Mouse (Mus musculus): ENCODE data around the gene Lims1. TPM values are rescaled to one million over a fixed set of nuclear protein-coding genes. Genes with fewer than 3 reads are reported as not detected.

Lims1 gene
- polyA plus RNA-seq (2012; rRNA removed) = 21.2 and 23.3 TPM in 2 replicates

DNA sequence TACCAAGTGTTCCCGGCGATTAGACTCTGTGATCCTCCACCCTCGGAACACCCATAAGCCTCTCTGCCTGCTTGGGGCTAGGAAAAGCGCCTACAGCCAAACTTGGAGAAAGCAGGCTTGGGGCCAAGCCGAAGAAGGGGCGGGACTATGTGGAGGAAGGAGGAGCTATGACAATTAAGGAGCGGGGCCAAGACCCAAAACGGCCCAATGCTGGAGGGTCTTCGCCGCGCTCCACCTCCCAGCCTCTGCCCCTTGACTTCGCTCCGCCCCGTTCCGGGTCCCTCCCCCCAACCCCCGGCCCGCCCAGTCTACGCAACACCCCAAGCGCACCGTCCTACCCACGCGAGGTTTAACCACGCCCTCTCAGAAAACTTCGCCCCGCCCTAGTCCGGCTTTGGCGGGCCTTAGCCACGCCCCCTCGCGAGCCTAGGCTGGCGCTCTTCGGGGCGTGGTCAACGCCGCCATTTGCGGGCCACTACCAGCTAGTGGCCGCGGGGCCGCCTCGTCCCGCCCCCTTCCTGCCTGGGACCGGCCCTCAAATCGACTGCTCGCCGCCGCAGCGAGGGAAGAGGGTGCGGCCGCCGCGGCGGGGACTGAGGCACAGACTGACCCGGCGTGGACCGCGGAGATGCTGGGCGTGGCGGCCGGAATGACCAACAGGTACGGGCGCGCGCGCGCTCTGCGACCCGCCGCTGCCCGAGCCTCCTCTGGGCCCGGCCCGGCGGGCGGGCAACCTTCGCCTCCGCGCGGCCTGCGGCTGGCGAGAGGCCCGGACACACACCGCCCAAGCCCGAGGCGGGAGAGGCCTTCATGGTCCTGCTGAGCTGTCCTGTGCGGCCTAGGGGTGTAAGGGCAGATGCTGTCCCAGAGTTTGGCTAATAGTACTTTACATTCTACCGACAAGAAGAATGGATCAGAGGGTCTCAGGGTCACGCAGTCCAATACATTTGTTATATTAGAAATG lies at the start of gene Lims1:
Gene Lims1 (plus strand): TSS at position 439 of the 964 bp plus-strand sequence.

DNA sequence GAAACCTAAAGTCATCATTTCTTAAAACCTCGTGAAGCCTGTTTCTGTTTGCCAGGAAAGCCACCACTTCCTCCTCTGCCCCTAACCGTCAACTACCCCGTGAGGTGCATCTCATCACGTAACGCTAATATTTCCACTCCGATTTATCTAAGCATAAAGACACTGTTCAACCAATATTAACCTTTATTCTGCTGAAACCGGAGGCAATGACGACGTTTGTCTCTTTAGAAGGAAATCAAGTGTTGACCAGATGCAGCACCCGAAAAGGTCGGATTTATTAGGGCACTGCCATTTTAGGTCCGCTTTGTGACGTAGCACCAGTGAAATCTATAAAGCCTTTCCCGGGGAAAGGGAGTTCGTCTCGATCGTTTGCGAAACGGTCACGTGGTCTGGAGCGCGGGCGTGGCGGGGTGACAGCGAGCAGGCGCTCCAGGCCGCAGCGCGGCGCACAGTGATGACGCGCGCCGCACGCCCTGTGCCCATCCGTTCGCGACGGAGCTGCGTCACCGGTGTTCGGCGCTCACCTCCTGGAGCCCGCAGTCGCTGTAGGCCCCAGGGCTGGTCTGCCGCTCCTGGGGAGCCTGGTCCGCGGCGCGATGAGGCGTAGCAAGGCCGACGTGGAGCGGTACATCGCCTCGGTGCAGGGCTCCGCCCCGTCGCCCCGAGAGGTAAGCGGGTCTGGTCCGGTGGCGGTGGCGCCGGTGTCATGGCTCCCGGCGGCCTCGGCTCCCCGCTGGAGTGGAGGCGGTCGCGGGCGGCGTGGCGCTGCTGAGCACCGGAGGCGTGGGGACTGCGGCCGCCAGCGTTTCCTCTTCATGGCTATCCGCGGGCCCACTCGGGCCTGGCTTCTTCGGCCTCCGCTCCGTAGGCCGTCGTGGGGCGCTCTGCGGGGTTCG lies 123.4 kb downstream of the Lims1 start, which contains the start of gene Ranbp2:
Gene Ranbp2 (plus strand): TSS at position 537 of the 896 bp plus-strand sequence.

Other genes with a start within 250 kb of the Lims1 start
- gene AW822073, start 98.5 kb upstream of the Lims1 start, polyA plus RNA-seq (2012; rRNA removed) = not detected in 2 replicates
- gene Duxf3, start 90.8 kb upstream of the Lims1 start, polyA plus RNA-seq (2012; rRNA removed) = not detected in 2 replicates
- gene Gm4981, start 86.8 kb upstream of the Lims1 start, polyA plus RNA-seq (2012; rRNA removed) = 0.04 TPM in 2 replicates
- 48.4 and 52.9 TPM in 2 replicates for gene Gcc2, start 68.0 kb upstream of the Lims1 start, polyA plus RNA-seq (2012; rRNA removed)
- 11.3 and 12.5 TPM in 2 replicates for gene Ranbp2, start 123.5 kb downstream of the Lims1 start, polyA plus RNA-seq (2012; rRNA removed)
- 5.4 and 5.5 TPM in 2 replicates for gene Ccdc138, start 174.5 kb downstream of the Lims1 start, polyA plus RNA-seq (2012; rRNA removed)